Mouse (Mus musculus) frontal cortex, postnatal 25 days (tissue): Measurements from ENCODE around the gene Ate1.
A peak's percentile ranks its signal among the peaks of the same experiment; 100 is the strongest.
"Not testable (repeated sequence)": the region's sequence is repeated elsewhere in the genome, so short reads cannot be mapped to it uniquely, and the experiment has no call there.

Source experiments
- DNase-seq, 2 experiments: peaks; one replicate each; pipeline ENCODE4 v3.0.0; 2022; ENCODE audit warnings: low spot score in 2 of 2

Ate1 gene

DNA sequence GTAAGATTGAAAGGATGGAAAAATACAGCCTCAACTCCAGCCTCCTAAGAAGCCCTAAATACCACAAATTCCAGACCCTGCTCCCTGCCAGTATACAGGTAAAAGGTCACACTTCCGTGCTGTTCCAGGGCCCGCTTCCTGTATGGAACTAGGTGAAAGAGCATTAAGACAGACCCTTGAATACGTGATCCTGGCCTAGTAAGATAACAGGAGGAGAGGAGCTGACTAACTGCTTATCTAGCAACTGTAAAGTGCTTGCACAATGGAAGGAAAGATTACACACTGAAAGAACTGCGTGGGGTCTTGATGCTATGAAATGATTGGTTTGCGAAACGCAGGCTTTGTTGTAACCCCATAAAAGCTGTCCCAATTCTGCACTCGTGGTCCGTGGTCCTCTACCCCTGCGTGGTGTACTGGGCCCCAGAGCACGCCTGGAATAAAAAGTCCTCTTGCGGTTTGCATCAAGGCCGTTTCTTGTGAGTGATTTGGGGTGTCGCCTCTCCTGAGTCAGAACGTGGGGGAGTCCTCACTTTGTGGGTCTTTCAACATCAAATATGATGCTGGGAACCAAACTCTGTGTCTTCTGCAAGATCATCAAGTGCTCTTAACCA is 748 bp upstream of the Ate1 start:
- no peak for DNase-seq

DNA sequence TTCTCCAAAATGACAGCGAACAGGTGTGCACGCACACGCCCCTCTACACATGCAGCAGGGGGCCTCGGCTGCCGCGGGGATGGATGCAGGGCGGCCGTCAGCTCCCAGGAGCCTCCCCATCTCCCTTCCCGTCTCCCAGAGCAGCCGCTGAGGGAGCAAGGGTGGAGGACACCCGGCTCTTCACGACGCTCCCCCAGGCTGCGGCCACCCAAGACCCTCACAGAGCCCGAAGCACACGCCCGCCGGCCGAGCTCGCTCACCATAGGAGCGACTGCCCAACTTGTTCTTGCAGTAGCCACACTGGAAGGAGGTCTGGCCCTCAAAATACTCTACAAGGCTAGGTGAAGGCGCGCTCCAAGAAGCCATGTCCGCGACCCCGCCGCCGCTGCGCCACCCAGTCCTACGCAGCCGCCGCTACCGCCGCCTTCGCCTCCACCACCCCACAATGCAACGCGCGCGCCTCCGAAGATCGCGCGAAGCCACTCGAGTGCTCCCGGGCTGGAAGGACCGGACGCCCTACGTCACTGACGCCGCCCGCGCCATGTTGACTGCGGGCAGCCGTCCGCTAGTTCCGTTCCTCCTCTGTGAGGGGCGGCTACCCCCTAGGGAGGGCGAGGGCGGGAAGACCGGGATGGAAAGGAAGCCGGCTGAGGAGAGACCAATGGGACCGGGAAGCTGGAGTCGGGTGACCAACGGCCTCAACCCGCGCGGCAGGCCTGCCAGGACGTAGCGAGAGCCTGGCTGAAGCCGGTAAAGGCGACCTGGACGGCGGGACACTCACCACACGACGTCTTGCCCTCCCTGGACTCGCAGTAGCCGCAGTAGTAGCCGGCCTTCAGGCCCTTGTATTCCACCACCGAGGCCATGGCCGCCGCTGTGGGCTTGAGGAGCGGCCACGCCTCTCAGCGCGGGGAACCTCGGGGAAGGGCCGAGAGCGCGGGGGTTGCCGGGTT is 797 bp downstream of the Ate1 start:
- DNase-seq: peak; percentile 86 to 97

DNA sequence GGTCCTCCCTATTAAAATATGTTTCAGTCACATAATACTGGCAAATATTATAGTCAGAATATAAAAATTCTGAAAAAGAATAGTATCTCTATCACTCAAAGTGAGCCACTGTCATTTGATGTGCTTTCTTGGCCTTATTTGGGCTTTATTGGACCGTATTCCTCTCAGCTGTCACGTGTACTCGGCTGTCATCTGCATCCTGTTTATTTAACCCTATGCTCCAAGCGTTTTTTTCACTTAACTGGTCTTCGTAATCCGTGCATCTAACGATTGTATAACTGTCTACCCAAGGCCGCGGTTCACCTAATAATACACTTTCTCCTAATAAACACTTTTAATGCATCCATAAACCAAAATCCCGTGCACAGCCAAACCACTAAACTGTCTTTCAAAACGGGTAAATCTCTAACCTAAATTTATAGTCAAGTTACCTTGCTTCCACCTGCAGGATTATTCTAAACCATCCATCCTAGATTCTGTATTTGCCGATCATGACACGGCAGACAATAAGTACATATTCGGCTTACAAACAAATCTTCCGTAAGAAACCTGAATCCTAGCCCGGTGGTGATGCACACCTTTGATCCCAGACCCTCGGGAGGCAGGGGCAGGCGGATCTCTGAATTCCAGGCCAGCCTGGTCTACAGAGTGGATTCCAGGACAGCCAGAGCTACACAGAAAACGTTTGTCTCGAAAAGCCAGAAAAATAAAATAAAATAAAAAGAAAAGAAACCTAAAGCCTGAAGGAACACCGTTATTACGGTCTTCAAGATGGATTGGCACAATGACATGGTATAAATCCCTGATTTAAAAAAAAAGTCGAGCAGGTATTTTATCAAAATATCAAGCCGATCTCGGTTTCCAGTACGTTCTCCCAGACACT is 1.7 kb downstream of the Ate1 start:
- no peak for DNase-seq

DNA sequence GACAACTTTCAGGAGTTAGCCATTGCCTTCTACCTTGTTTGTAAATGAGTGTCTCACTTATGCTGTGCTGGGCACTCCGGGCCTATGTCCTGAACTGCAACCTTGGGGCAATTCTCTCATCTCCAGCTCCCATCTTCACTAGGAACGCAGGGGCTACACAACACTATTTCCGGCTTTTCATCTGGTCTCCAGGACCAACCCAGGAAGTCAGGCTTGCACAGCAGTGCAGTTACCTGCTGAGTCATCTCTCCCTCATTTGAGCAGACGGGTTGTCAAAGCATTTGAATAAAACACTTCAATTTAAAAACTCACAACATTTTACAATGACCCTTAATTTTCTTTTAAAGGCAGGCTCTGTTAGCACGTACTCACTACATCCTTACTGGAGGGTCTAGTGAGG is 9.9 kb downstream of the Ate1 start:
- no peak for DNase-seq

DNA sequence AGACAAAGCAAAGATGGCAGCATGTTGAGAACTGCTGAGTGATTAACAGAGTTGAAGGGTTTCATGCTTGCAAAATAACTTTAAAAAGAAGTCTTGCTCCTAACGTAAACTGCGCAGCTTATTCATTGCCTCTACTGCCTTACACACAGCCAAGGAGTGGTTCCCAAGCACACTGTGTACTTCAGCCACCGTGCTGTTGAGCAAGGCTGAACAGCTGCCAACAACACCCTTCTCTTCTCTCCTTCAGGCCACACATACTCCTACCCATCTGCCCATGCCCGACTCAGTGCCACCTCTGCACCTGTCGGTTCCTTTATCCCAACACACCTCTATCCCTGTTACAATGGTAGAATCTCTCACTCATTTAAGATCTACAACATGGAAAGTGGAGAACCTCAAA is 17.2 kb downstream of the Ate1 start:
- DNase-seq: no peak

DNA sequence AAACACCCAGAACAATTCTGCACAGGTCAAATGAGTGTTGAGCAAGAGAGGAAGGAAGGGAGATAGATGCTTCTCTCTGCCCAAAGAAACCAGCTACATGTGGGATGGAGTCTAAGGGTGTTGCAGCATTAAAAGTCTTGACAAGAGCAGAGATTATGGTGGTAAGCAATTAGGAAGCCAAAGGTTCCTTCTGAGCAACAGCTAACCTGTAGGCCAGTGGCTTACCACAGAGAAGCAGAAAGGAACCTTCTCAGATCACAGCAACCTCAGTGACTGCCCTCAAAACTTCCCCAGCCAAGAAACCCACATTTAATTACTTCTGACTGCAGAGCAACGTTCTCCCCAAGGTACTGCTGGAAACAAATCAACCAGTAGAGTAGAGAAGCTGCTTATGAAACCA is 18.7 kb downstream of the Ate1 start:
- DNase-seq: no peak

DNA sequence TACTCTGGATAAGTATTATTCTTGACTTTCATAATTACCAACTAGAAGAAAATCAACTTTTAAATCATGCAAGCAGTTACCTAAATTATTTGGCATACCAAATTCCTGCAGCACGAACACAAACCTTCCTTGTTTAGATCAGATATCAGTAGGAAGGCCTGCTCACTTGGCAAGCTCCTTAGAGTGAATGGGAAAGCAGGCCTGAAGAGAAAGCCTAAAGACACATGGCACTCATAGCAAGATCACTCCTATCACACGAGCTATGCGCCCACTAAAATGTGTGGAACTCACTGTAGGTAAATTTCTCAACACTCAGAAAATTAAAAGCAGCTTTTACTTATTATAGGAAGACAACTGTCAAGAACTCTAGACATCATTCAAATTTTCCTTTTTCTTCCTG is 26.8 kb downstream of the Ate1 start:
- DNase-seq: no peak

DNA sequence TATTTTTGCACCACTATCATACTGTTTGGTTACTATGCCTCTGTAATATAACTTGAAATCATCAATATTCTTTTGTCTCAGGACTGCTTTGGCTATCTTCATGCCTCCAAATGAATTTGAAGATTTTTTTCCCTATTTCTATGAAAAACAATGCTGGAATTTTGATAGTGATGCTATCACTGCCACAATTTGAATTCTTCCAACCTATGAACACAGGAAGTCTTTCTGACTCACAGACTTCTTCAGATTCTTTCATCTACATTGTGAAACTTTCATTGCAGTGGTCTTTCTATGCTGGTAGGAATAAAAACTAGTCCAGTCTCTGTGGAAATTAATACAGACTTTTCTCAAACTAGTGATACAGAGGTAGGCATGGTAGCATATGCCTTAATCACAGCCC is 28.1 kb downstream of the Ate1 start:
- DNase-seq: no peak

DNA sequence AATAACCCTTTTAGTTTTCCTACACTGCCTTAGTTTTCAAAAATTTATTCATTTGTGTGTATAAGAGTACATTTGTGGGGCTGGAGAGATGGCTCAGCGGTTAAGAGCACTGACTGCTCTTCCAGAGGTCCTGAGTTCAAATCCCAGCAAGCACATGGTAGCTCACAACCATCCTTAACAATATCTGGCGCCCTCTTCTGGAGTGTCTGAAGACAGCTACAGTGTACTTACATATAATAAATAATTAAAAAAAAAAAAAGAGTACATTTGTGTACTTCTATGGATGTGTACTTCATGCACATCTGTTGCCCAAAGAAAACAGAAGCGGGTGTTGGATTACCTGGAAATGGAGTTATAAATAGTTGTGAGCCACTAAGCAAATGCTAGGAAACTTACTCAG is 41.2 kb downstream of the Ate1 start:
- not testable (repeated sequence) for DNase-seq

DNA sequence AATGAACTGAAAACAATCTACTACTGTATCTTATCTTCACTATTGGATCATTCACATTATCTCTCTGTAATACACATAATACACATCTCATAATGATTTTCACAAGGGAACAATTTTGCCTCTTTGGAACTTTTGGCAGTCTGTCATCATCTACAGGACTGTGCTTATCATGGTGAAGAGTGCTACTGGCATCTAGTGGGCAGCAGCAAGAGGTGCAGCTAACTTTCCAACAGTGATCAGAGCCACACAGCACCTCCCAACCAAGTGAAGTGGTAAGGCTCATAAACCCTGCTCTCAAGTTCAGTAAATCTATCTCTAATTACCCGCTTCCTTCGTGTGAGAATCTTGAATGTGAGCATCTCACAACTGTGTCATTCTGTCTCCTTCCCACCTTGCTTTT is 44.2 kb downstream of the Ate1 start:
- peak; percentile 16 to 39 for DNase-seq

DNA sequence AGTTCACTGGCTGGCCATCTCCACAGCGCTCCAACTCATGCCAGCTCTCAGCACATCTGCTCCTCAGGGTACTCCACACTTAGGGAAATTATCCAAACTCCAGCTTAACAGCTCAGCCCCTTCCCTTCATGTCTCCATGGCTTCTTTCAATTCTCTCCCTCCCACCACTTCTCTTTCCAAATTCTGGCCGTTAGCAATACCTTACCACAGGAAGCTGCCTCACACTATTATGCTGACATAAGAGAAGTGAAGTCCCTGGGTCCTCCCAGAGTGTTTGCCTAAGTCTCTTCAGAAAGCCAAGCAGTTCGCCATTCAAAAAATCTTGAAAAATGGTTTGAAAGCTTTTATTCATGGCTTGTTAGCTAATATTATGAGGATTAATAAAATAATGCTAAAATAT is 46.3 kb downstream of the Ate1 start:
- DNase-seq: no peak

DNA sequence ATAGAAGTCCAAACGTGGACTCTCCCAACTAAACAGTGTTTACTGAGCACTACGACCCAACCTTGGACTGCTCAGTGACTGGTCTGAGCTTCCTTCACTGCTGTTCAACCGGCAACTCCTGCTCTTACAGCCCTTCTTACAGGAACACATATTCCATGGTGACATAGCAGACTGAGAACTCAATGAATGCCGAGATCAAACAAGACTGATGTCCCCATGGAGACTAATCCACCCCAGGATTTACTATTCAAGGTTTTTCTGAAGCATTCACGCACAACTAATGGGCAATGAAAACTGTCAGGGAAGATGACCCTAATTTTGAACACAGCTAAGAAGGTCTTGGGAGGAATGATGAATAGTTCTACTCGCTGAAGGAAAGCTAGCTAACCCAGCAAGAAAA is 47.5 kb downstream of the Ate1 start:
- DNase-seq: no peak

DNA sequence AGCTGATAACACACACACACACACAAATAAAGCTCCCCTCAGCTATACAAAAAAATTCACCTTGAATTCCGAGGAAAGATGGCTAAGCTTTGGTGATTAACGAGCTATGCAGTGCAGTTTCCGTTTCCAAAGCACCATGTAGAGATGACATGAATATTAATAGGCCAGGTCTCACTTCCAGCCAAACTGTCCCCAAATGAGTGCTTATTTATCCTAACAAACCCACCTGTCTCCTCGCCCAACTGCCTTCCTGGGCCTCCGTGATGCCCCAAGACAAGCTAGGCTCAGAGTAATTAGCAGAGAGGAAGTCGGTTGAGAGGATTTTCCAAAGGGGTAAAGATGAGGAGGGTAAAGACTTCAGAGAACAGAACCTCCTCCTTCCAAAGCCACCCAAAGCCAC is 49.1 kb downstream of the Ate1 start:
- DNase-seq: no peak

DNA sequence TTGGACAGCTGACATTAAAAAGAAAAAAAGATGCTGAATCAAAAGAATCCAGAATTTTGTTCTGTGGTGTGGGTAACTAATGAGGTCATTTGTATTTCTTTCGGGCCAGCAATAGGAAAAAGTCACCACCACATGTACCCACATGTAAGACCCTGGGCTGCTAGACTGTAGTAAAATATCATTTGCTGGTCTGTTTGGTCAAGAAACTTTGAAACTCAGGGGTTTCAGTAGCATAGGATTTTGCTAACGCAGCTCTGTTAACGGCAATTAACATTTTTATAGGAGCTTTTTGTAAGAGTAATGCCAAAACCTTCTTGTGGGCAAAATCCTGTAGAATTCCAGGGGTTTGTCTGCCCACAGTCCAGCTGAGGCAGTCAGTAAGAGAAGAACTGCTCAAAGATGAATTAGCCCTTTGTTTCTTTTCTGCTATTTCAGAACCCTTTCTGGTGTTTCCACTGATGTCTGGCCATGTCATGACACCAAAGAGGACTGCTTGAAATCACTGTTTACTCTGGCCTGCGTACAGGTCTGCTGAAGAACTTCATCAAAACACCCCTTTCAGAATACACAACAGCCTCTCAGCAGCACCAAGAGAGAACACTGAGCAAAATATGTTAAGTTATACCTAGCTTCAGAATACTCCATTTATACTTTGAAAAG is 64.5 kb downstream of the Ate1 start:
- DNase-seq: no peak

DNA sequence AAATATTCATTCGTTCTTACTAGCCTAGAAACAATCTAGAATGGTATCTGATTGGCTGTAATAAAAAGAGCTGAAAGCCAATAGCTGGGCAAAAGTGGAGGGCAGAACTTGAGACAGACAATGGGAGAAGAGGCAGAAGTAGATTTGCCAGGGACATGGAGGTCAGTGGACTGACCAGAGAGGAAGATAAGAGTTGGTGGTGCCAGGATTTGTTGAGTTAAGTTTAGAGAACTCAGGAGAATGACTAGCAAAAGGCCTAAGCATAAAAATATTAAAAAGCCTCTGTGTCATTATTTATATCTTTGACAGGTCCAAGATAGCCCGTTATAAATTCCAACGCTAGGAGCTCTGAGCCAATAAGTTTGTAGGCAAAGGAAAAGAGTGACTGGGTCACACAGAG is 65.9 kb downstream of the Ate1 start:
- no peak for DNase-seq

DNA sequence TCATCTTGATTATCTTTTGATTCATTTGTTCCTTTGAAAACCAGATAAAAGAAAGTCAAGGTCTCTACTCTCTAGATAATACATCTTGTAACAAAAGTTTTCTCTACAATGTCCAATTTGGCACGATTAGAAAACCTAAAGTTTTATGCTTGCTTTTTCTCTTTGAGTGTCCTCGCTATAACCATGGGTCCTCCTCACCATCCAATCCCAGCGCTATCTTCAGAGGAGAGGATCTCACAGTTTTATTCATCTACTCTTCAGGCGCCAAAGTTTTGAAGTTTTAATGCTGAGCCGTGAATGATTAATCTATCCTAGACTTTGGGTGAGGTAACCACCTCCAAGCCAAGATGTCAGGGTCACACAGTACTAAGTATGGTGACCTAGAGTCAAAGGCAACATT is 84.4 kb downstream of the Ate1 start:
- DNase-seq: no peak

DNA sequence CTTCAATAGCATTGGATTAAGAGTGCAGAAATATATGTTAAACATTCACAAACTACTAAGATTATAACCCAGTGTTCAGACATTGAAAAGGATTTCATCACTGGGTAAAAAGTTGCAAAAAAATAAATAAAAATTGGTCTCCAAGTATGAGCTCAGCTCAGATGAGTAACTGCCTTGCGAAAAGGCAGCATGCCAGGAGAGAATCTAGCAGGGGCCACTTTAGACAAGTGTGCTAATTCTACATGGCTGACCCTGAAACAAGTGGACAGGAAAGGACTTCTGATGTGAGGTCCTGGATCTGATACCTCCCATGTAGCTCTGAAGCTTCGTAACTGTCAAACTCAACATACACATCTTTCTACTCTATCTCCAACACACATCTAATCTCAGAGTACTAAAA is 88.0 kb downstream of the Ate1 start:
- DNase-seq: no peak

DNA sequence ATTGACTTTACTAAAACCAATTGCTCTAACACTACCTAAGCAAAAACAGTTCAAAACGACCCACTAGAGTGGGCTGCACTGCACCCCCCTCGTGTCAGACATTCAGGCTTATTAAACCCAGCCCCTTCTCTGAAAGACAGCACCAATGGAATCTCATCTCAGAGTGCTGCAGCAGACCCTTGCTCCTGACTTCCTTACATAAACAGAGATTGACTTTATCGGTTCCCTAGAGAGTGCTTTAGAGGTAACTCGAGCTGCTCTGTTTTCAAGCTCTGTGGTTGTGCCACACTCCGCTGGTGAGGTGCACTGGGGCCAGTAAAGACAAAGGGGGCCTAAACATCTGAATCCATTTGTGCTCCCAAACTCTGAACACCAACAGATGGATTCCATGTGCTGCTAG is 93.6 kb downstream of the Ate1 start:
- DNase-seq: no peak

DNA sequence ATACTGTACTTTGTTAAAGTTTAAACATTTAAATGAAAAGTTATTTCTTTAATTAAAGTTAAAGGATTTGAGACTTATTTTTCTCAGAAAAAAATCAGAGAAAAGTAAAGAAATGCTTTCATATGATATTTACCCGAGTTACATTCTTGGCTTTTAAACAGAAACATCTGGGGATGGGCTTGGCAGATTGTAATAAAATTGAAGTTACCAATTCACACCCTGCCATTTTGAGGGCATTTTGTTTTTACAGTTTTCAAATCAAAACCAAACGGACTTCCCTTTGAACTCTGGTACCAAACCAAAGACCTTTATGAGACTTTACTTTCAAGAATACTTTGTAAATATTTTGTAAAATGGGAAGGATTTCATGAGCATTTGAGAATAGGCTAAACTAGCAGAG is 94.2 kb downstream of the Ate1 start:
- no peak for DNase-seq

DNA sequence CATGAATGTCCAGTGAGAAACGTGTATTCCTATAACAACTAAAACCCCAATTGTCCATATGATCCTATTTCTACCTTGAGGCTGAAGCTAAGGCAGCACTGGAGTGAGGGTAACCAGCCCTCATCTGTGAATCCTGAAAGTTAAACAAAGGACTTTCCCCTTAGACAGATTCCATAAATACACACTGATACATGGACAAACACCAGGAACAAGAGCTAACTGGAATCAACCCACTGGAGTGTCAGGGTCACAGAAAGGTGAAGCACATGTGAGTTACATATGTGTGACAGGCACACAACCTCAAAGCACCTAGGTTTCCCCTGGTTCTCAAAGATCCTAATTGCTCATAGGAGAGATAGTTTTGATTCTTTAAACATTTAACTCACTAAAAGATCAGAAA is 100.2 kb downstream of the Ate1 start:
- DNase-seq: no peak

DNA sequence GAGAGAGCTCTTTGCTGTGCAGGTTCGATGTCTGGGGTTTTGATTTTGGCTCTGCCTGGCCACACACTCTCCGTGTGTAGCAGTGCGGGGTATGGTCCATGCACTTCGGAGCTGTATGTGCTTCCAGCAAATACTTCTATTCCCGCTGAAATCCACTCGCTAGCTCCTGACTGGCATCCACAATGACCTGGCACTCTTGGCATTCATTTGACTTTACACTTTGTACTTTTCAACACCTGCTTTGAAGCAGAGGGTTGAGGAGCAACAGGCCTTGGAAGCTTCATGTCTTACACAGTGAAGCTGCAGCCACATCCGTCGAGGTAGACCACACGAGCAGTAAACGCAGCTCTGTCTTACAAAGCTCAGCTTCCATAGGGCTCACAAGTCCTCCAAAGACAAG is 112.5 kb downstream of the Ate1 start:
- no peak for DNase-seq

DNA sequence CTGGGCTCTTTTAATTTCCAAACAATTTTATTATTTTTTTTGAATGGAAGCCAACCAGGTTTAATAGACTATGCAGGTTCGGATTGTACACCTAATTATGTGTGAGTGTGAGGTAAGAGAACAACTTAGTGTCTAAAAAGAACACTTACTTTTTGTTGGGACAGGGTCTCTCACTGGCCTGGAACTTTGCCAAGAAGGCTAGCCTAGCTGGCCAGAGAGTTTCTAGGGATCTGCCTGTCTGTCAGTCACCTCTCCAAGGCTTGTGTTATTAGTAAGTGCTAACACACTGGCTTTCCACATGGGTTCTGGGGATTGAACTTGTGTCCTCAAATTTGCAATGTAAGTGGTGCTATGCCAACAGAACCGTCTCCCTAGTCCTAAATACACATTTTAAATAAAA is 116.8 kb downstream of the Ate1 start:
- no peak for DNase-seq
